Mouse (Mus musculus) G1E-ER4 (cell line): ENCODE measurements around the gene Fndc3b. TPM values are rescaled to one million over a fixed set of nuclear protein-coding genes. Genes with fewer than 3 reads are reported as not detected.

Experiments used
- GATA1 ChIP-seq: IDR thresholded peaks from one replicate; pipeline ENCODE4 v1.8.0; 2012; ENCODE audit warnings: low read length, inconsistent platforms
- polyA plus RNA-seq: library from polyadenylated mRNA; stranded (reverse); fragments of >175 nt; gene quantifications from 2 replicates; pipeline ENCODE4 v1.2.3, GENCODE M21; 2012

Fndc3b gene
- polyA plus RNA-seq, 1 experiment, result not detected

GRCm38 (mm10) chr3:27432981-27433380, 278.1 kb downstream of the Fndc3b start:
- TF ChIP-seq GATA1, result no peak

GRCm38 (mm10) chr3:27430621-27431263, 280.4 kb downstream of the Fndc3b start:
- no peak for TF ChIP-seq GATA1

DNA sequence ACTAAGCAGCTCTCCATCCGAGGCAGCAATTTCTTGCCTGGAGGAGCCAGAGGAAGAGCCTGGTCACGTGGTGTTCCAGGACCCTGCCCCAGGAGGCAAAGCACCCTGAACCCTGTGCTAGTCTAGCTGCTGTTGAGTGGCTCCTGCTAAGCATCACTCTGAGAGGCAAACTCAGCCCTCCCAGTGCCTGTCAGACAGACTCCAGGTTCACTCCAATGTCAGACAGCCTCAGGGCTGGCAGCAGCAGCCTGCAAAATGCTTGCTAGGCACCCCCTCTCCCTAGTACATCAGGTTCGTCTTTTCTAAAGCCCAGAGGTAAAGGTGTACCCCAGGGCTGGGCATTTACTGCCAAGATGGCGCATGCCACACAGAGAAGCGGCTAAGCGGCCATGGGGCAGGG, 283.7 kb downstream of the Fndc3b start:
- no peak for TF ChIP-seq GATA1

DNA sequence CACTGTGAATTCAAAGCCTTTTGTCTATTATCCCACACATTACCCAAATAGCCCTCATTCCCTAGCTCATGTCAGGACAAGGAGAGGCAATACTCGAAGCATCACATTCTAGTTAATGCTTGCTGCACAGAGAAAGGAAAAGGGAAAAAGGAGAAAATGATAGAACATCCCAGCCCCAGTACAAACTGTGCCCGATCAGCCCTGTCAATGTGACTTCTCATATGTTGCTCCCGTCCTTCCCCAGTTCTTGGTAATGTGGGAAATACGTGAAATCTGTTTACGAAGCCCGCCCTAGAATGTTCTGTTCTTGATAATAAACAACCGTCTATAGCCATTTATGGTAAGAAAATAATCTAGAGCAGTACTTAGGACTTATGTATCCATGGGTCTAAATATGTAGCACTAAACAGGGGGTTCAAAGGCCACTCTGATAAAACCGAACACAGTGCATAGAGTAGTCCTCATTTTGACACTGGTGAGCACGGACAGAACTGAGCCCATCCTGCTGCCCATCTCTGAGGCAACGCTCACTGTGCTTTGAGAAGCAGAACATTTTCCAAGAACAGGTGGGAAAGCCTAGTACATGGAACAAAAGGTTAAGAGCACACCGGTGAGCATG, 286.9 kb downstream of the Fndc3b start:
- no peak for TF ChIP-seq GATA1

DNA sequence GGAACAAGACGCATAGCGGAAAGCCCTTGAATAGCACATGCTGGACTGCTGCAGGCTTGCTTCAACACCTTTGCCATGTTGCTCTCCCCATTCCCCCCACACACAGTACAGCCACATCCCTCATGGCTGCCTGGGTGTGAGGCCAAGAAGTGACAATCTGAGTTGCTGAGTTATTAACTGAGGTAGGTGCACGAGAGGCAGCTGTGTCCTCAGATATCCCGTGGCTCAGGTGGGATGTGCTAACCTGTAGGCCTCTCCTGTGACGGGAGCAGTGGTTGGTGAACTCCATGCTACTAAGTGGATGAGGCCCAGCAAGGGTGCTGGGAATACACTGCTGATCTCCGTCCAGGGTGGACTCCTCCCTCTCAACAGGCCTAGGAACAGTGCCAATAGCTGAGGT, 288.6 kb downstream of the Fndc3b start:
- TF ChIP-seq GATA1, result no peak

- no peak for TF ChIP-seq GATA1
These were observed 289.1 kb downstream of the Fndc3b start for GRCm38 (mm10) chr3:27421980-27422379.

- TF ChIP-seq GATA1, result no peak
These were observed 292.5 kb downstream of the Fndc3b start for GRCm38 (mm10) chr3:27418602-27419001.

- TF ChIP-seq GATA1, result no peak
These were observed 294.3 kb downstream of the Fndc3b start for GRCm38 (mm10) chr3:27416786-27417185.

GRCm38 (mm10) chr3:27413566-27413965, 297.5 kb downstream of the Fndc3b start:
- TF ChIP-seq GATA1, result no peak

DNA sequence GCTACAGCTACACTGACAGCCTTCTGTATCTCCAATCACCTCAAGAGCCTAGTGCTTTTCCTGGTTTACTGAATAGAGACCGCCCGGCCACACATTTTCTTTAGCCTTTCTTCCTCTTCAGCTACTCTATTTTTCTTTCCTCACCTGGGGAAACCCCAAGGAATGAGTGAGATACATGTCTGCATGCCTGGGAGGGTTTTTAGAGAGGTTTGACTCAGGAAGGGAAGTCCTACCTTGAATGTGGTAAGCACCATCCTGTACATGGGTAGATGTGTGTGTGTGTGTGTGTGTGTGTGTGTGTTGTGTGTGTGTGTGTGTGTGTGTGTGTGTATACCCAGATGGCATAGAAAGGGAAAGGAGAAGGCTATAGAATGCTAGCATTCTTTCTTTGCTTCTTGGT, 299.8 kb downstream of the Fndc3b start:
- no peak for TF ChIP-seq GATA1

GRCm38 (mm10) chr3:27408564-27408963, 302.5 kb downstream of the Fndc3b start:
- no peak for TF ChIP-seq GATA1

- no peak for TF ChIP-seq GATA1
These were observed 304.7 kb downstream of the Fndc3b start for GRCm38 (mm10) chr3:27406440-27406839.

- TF ChIP-seq GATA1, result no peak
These were observed 321.2 kb downstream of the Fndc3b start for GRCm38 (mm10) chr3:27389923-27390322.

DNA sequence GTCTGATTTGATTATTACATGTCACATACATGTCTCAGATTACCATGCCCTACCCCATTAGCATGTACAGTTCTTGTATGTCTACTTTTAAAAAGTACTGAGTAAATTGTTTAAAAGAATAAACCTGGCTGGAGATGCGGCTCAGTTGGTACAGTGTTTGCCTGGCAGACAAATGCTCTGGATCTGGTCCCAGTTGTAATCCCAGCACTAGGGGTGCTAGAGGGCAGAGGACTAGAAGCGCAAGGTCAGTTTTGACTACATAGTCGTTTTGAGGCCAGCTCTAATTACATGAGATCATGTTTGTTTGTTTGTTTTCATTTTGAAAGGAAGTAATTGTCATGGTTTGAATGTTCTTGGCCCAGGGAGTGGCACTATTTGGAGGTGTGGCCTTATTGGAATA, 326.3 kb downstream of the Fndc3b start:
- TF ChIP-seq GATA1, result no peak

- no peak for TF ChIP-seq GATA1
These were observed 333.2 kb downstream of the Fndc3b start for GRCm38 (mm10) chr3:27377935-27378334.

DNA sequence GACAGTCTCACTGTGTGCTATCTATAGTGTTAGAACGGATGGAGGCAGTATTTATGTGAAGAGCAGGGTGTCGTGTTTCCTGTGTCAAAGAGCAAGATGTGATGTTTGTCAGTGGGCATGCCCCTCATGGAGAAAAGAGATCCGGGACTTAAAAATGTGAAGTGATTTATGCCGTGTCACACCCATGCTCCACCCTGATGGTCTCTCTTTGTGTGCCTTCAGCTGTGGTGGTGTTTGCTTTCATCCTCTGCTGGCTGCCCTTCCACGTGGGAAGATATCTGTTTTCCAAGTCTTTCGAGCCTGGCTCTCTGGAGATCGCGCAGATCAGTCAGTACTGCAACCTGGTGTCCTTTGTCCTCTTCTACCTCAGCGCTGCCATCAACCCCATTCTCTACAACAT, 336.7 kb downstream of the Fndc3b start:
- TF ChIP-seq GATA1, result no peak
